Mouse (Mus musculus) kidney, adult 2 months (tissue): ENCODE measurements at regions not wholly inside any gene's neighbourhood (a gene's known extent, or its start where the extent isn't known, plus 50 kb on each side); places are given as distances from the start of the nearest gene placed in this dataset.

Source experiments
- CTCF ChIP-seq: fragments of 200-500 bp; conservative IDR thresholded peaks from 2 replicates; pipeline ENCODE4 v1.5.1; 2011; ENCODE audit warnings: low read depth, mild to moderate bottlenecking, control low read depth, low read length, moderate library complexity, mixed read lengths; ENCODE audit not compliant: insufficient read depth, insufficient read length
- POLR2A ChIP-seq: fragments of 200-500 bp; IDR thresholded peaks from one replicate; pipeline ENCODE4 v1.6.1; 2011; ENCODE audit warnings: low read depth, low read length, control low read depth

- TF ChIP-seq POLR2A (no peak), CTCF (no peak)
Measured at GRCm38 (mm10) chr1:64343268-64343667, 189.2 kb upstream of the Creb1 start.
